In the genomic region with DNA sequence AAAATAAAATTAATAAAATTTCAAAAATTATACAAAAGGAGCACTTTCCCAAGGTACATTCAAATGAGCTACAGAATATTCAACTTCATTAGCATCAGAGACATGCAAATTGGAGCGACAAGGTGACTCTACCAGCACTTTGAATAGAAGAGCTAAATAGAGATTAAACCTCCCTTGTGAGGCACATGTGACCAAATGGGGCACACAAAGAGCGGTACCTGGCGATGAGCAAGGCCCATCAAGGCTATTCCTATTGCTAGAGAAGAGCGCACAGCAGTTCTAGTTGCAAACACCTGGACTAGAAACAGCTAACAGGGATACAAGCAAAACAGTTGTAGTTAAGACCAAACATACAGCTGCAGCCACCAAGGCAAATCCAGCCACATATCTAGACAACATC, we compare ENCODE assay signal across 33 mouse cellular contexts. TPM values are rescaled to one million over a fixed set of nuclear protein-coding genes. Genes with fewer than 3 reads are reported as not detected.
"Had no signal": no experiment of that assay in that cellular context is flagged by ENCODE, and none has a peak within 500 bp of the region (broad histone marks: within the 10 kb centered on the region; RNA-seq: fewer than 3 reads in every experiment).

No protein-coding gene starts in this region.

- H3K9ac ChIP-seq: heart, embryonic 12.5 days; hindbrain, embryonic 12.5 days; hindbrain, embryonic 14.5 days; intestine, embryonic 15.5 days; kidney, embryonic 15.5 days; limb, embryonic 12.5 days; liver, embryonic 13.5 days; liver, embryonic 15.5 days had no signal

- H3K4me1 ChIP-seq: heart, embryonic 10.5 days; heart, embryonic 12.5 days; hindbrain, embryonic 10.5 days; hindbrain, embryonic 12.5 days; intestine, embryonic 15.5 days; kidney, embryonic 15.5 days; limb, embryonic 10.5 days; limb, embryonic 12.5 days; liver, embryonic 13.5 days; liver, embryonic 15.5 days had no signal

- H3K27ac ChIP-seq: gastrocnemius, adult 2 months; heart, embryonic 10.5 days; hindbrain, embryonic 10.5 days; hindbrain, embryonic 12.5 days; hindbrain, embryonic 14.5 days; intestine, embryonic 15.5 days; kidney, embryonic 15.5 days; kidney, postnatal 0 days; left cerebral cortex, adult 2 months; limb, embryonic 10.5 days; limb, embryonic 12.5 days; liver, embryonic 13.5 days; liver, embryonic 15.5 days had no signal

- DNase-seq: gastrocnemius, adult 2 months; gastrocnemius, postnatal 10 days; gastrocnemius, postnatal 25 days; heart, postnatal 10 days; heart, postnatal 4 days; kidney, adult 18-20 months; kidney, adult 8-10 months; kidney, postnatal 14 days; kidney, postnatal 36 days; layer of hippocampus, adult 9-11 months; liver; liver, embryonic 13.5 days had no signal

- H3K36me3 ChIP-seq: heart, embryonic 10.5 days; heart, embryonic 12.5 days; hindbrain, embryonic 10.5 days; hindbrain, embryonic 12.5 days; intestine, embryonic 15.5 days; kidney, embryonic 15.5 days; limb, embryonic 10.5 days; limb, embryonic 12.5 days; liver, embryonic 13.5 days; liver, embryonic 15.5 days had no signal

- H3K27me3 ChIP-seq: heart, embryonic 12.5 days; hindbrain, embryonic 12.5 days; intestine, embryonic 15.5 days; kidney, embryonic 15.5 days; limb, embryonic 12.5 days; liver, embryonic 13.5 days; liver, embryonic 15.5 days had no signal

- H3K4me3 ChIP-seq: gastrocnemius, adult 2 months; heart, embryonic 10.5 days; heart, embryonic 12.5 days; hindbrain, embryonic 10.5 days; hindbrain, embryonic 12.5 days; intestine, embryonic 15.5 days; kidney, embryonic 15.5 days; left cerebral cortex, adult 2 months; limb, embryonic 10.5 days; limb, embryonic 12.5 days; liver, embryonic 13.5 days; liver, embryonic 15.5 days had no signal

RNA-seq across cellular contexts. Expression of a gene that starts 47.9 kb away (rescaled TPM):
- total RNA-seq: gastrocnemius, adult 2 months; gastrocnemius, postnatal 10 days; gastrocnemius, postnatal 25 days; granulocyte monocyte progenitor cell, adult 5-6 weeks; heart, adult 8-10 months; heart, postnatal 10 days; heart, postnatal 25 days; heart, postnatal 4 days had no signal
- polyA plus RNA-seq: heart, embryonic 10.5 days; heart, embryonic 12.5 days; heart, embryonic 14.5 days; heart, embryonic 16.5 days; hindbrain, embryonic 12.5 days; hindbrain, embryonic 14.5 days; inflammation-experienced regulatory T-cells, adult 6 months; intestine, embryonic 15.5 days; intestine, postnatal 0 days; kidney, embryonic 15.5 days; kidney, postnatal 0 days; large intestine, adult 2 months; limb, embryonic 10.5 days; limb, embryonic 12.5 days; liver, embryonic 11.5 days; liver, embryonic 13.5 days; liver, embryonic 15.5 days had no signal
